29 mouse cellular contexts compared by ENCODE assay signal in the genomic region with DNA sequence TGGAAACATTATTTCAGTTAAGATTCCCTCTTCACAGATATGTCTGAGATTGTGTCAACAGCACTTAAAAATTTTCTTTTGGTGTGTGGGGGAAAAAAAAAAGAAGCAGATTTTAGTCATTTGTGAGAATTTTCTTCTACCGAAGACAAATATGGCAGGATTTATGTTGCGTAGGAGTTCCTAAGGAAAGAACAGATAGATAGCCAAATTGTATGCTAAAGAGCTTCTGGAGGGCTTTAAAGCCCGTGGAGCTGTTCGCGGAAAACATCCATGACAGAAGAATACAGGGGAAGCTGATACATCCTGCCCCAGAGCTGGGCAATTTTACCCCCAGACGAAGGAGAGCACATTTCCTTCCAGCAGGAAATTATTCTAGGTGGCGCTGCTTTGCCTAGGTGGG. TPM values are rescaled to one million over a fixed set of nuclear protein-coding genes. Genes with fewer than 3 reads are reported as not detected.
"Had no signal": no experiment of that assay in that cellular context is flagged by ENCODE, and none has a peak within 500 bp of the region (broad histone marks: within the 10 kb centered on the region; RNA-seq: fewer than 3 reads in every experiment).

No protein-coding gene starts in this region.

- H3K27ac ChIP-seq: kidney, postnatal 0 days; liver, embryonic 14.5 days; macrophage; midbrain, embryonic 12.5 days; neural tube, embryonic 13.5 days; stomach, postnatal 0 days had no signal

- H3K4me1 ChIP-seq: midbrain, embryonic 12.5 days; neural tube, embryonic 13.5 days had no signal

- H3K4me3 ChIP-seq: limb, embryonic 15.5 days; midbrain, embryonic 12.5 days; myocyte; neural tube, embryonic 13.5 days had no signal

- DNase-seq: kidney, adult 2 months; liver, postnatal 0 days; lung, embryonic 14.5 days; retina, postnatal 1 day; right cerebral cortex, postnatal 4 days; thymus, postnatal 25 days had no signal

- H3K36me3 ChIP-seq: limb, embryonic 15.5 days; midbrain, embryonic 12.5 days; neural tube, embryonic 13.5 days had no signal

- H3K9ac ChIP-seq: limb, embryonic 15.5 days; liver, embryonic 14.5 days; liver, postnatal 0 days; lung, embryonic 14.5 days; midbrain, embryonic 12.5 days; neural tube, embryonic 13.5 days had no signal

- H3K9me3 ChIP-seq: limb, embryonic 15.5 days; neural tube, embryonic 13.5 days had no signal

- H3K27me3 ChIP-seq: limb, embryonic 15.5 days; midbrain, embryonic 12.5 days; neural tube, embryonic 13.5 days had no signal

RNA-seq across cellular contexts. Expression of a gene that starts 9.2 kb away (rescaled TPM):
- total RNA-seq: layer of hippocampus, postnatal 10 days; left cerebral cortex, adult 18-20 months; left cerebral cortex, postnatal 14 days; megakaryocyte, adult 5-6 weeks; monocyte, adult 5-6 weeks; neutrophil, adult 5-6 weeks had no signal
- polyA plus RNA-seq: intestine, embryonic 14.5 days; intestine, postnatal 0 days; kidney, adult 2 months; kidney, embryonic 14.5 days; kidney, postnatal 0 days; limb, embryonic 11.5 days; limb, embryonic 15.5 days; liver, embryonic 11.5 days; liver, embryonic 14.5 days; liver, postnatal 0 days; lung, embryonic 14.5 days; lung, postnatal 0 days; macrophage; midbrain, embryonic 12.5 days; midbrain, embryonic 16.5 days; myocyte; neural tube, embryonic 13.5 days; stomach, embryonic 14.5 days; stomach, postnatal 0 days; thymus, postnatal 0 days had no signal

RNA-seq across cellular contexts. Expression of a gene that starts 18.6 kb away (rescaled TPM):
- total RNA-seq: layer of hippocampus, postnatal 10 days; left cerebral cortex, adult 18-20 months; left cerebral cortex, postnatal 14 days; megakaryocyte, adult 5-6 weeks; neutrophil, adult 5-6 weeks had no signal
- polyA plus RNA-seq: intestine, embryonic 14.5 days; intestine, postnatal 0 days; kidney, embryonic 14.5 days; kidney, postnatal 0 days; limb, embryonic 11.5 days; limb, embryonic 15.5 days; liver, embryonic 11.5 days; liver, embryonic 14.5 days; liver, postnatal 0 days; lung, embryonic 14.5 days; lung, postnatal 0 days; macrophage; midbrain, embryonic 12.5 days; midbrain, embryonic 16.5 days; myocyte; neural tube, embryonic 13.5 days; stomach, embryonic 14.5 days; stomach, postnatal 0 days; thymus, postnatal 0 days had no signal

RNA-seq across cellular contexts. Expression of a gene that starts 46.4 kb away (rescaled TPM):
- total RNA-seq: layer of hippocampus, postnatal 10 days; left cerebral cortex, adult 18-20 months; left cerebral cortex, postnatal 14 days; megakaryocyte, adult 5-6 weeks; monocyte, adult 5-6 weeks; neutrophil, adult 5-6 weeks had no signal
- polyA plus RNA-seq: intestine, embryonic 14.5 days; intestine, postnatal 0 days; kidney, adult 2 months; kidney, embryonic 14.5 days; kidney, postnatal 0 days; limb, embryonic 11.5 days; limb, embryonic 15.5 days; liver, embryonic 11.5 days; liver, embryonic 14.5 days; liver, postnatal 0 days; lung, embryonic 14.5 days; lung, postnatal 0 days; macrophage; midbrain, embryonic 12.5 days; midbrain, embryonic 16.5 days; myocyte; neural tube, embryonic 13.5 days; stomach, embryonic 14.5 days; stomach, postnatal 0 days; thymus, postnatal 0 days had no signal
